In genomic region chr17:3113737-3114357, GRCm38 (mm10) we compare ENCODE assay signal across 8 mouse cellular contexts. TPM values are rescaled to one million over a fixed set of nuclear protein-coding genes. Genes with fewer than 3 reads are reported as not detected.
DNase-seq lines count a peak whose midpoint lies in the region; ATAC-seq and TF ChIP-seq lines count a peak whose summit lies in the region.

No protein-coding gene starts in this region.

- DNase-seq in heart, postnatal 14 days = no peak
- DNase-seq in ES-E14 (ENCODE audit: low read depth, low spot score) (peak; percentile 19), liver (peak; percentile 23)
- peak; percentile 34 for DNase-seq in retina, postnatal 7 days (ENCODE audit: low read depth, low spot score)
- DNase-seq in right cerebral cortex, postnatal 14 days = no peak

- H3K9ac ChIP-seq in heart, embryonic 12.5 days = peak overlapping the region; percentile 96
- H3K9ac ChIP-seq in ES-E14 (ENCODE audit: insufficient read depth, low read depth, low read length, poor library complexity, severe bottlenecking) = peak overlapping the region; percentile 94

- H3K4me3 ChIP-seq in heart, embryonic 12.5 days = peak overlapping the region; percentile 100
- peak overlapping the region; percentile 94 for H3K4me3 ChIP-seq in ES-E14 (ENCODE audit: insufficient read depth in 1 of 2, low read depth in 1 of 2, low read length in 2 of 2, poor library complexity in 1 of 2, severe bottlenecking in 1 of 2)

- H3K27ac ChIP-seq in heart, embryonic 12.5 days (ENCODE audit: poor library complexity, severe bottlenecking) = peak overlapping the region; percentile 99
- H3K27ac ChIP-seq in ES-E14 (ENCODE audit: insufficient read depth, low read depth, low read length, poor library complexity, severe bottlenecking) = peak overlapping the region; percentile 82

- no peak for ATAC-seq in heart, embryonic 12.5 days (ENCODE audit: insufficient number of reproducible peaks, low FRiP score)
- ATAC-seq in erythroid progenitor cell, adult 5-6 weeks (replicated peaks; ENCODE audit: low FRiP score, poor library complexity, severe bottlenecking) = 0 out of 2 replicates have a peak, but pooled peaks have one; percentile 18
- ATAC-seq in monocyte, adult 5-6 weeks (replicated peaks; ENCODE audit: insufficient number of reproducible peaks, low FRiP score, low TSS enrichment, poor library complexity, severe bottlenecking) = no peak

- no peaks in the 10 kb centered on the region for H3K27me3 ChIP-seq in heart, embryonic 12.5 days (replicated peaks)

- H3K36me3 ChIP-seq in heart, embryonic 12.5 days = 0 out of 2 replicates have a peak, but pooled peaks cover 3% of the 10 kb centered on the region
- no peaks in the 10 kb centered on the region for H3K36me3 ChIP-seq in ES-E14 (ENCODE audit: control insufficient read depth, insufficient read depth, low read length, poor library complexity, severe bottlenecking)

- in situ Hi-C loops in ES-E14 (cut with MboI; ENCODE audit: low sequenced_read_pairs in 2 of 2, unreplicated experiment in 2 of 2) = no loop called here

- H3K4me1 ChIP-seq in heart, embryonic 12.5 days (replicated peaks) = peaks cover 21% of the 10 kb centered on the region
- H3K4me1 ChIP-seq in ES-E14 (ENCODE audit: control insufficient read depth in 2 of 2, insufficient read depth in 2 of 2, low read length in 2 of 2, poor library complexity in 1 of 2) = peaks cover 0 to 6% of the 10 kb centered on the region in 2 experiments; a peak in 1 of 4 replicates

- under 1% methylated on average over 16 of the region's 16 CpGs for WGBS in heart, embryonic 12.5 days

- intact Hi-C loops in heart, postnatal 14 days (cut with DNase I) = loop anchor here (2.0 kb wide), 1 partner anchor 29 kb away; no protein-coding TSS in a partner anchor

- no peaks in the 10 kb centered on the region for H3K9me3 ChIP-seq in heart, embryonic 12.5 days (replicated peaks)
- H3K9me3 ChIP-seq in ES-E14 (ENCODE audit: control insufficient read depth, insufficient read depth, low read depth, low read length) = no peaks in the 10 kb centered on the region

- H3K4me2 ChIP-seq in heart, embryonic 12.5 days = peak overlapping the region; percentile 79

TF ChIP-seq in ES-E14, 5 proteins besides CTCF, POLR2A, EP300 and RAD21:
- TF ChIP-seq HCFC1 (IDR thresholded peaks at IDR 0.05; ENCODE audit: borderline replicate concordance, insufficient read depth, low read length) (no peak), CHD2 (IDR thresholded peaks at IDR 0.05; ENCODE audit: low read depth, low read length) (no peak), ZNF384 (IDR thresholded peaks at IDR 0.05; ENCODE audit: low read depth, low read length) (no peak), MAFK (IDR thresholded peaks at IDR 0.05; ENCODE audit: insufficient read depth, low read depth, low read length) (no peak), ZC3H11A (IDR thresholded peaks at IDR 0.05; ENCODE audit: borderline replicate concordance, low read depth, low read length) (no peak)

RNA-seq across cellular contexts. Expression of gene Scaf8, which starts 0.9 kb away (rescaled TPM):
- polyA plus RNA-seq in heart, embryonic 12.5 days (2016; fragmentation: Nextera tagmentation; extraction: Ambion mirVana) = 23.5 and 23.8 TPM in 2 replicates
- total RNA-seq in heart, postnatal 14 days (2021) = 10 to 100 TPM; 36.5 to 36.6 TPM
- 51.3 and 57.1 TPM in 2 replicates for total RNA-seq in ES-E14 (2012; rRNA removed)
- 41.9 and 44.7 TPM in 2 replicates for total RNA-seq in erythroid progenitor cell, adult 5-6 weeks (2015; ENCODE audit: low replicate concordance)
- total RNA-seq in erythroid progenitor cell, adult 5-6 weeks (2017; ENCODE audit: low replicate concordance) = 40.9 and 62.9 TPM in 2 replicates
- total RNA-seq in monocyte, adult 5-6 weeks (2017) = 49.7 to 91.4 TPM (median 50.3 TPM) in 3 replicates

Comparison
In these comparisons a context has a peak if more than half of its experiments do, and no peak if none do; other contexts are left out.
1. DNase-seq: peak in ES-E14 (single experiment), liver (single experiment) and retina, postnatal 7 days (single experiment); none in heart, postnatal 14 days (0 of 2) and right cerebral cortex, postnatal 14 days (single experiment).